In genomic region chr9:107335909-107336308, GRCm38 (mm10) we compare ENCODE assay signal across 9 mouse cellular contexts. TPM values are rescaled to one million over a fixed set of nuclear protein-coding genes. Genes with fewer than 3 reads are reported as not detected.
A peak's percentile ranks its signal among the peaks of the same experiment; 100 is the strongest.
DNase-seq lines count a peak whose midpoint lies in the region; ATAC-seq lines count a peak whose summit lies in the region.
"Had no signal": no experiment of that assay in that cellular context is flagged by ENCODE, and none has a peak within 500 bp of the region (broad histone marks: within the 10 kb centered on the region; RNA-seq: fewer than 3 reads in every experiment).

No protein-coding gene starts in this region.

- no peak overlapping the region for H3K4me2 ChIP-seq in hindbrain, embryonic 14.5 days (replicated peaks)
- H3K4me2 ChIP-seq in hindbrain, embryonic 12.5 days (replicated peaks) = no peak overlapping the region

- H3K27me3 ChIP-seq in hindbrain, embryonic 14.5 days (ENCODE audit: control insufficient read depth, insufficient read depth, low read length) = no peaks in the 10 kb centered on the region
- no peaks in the 10 kb centered on the region; the same call in 1 of the 2 replicates for H3K27me3 ChIP-seq in hindbrain, embryonic 12.5 days

- no peak overlapping the region for H3K9ac ChIP-seq in hindbrain, embryonic 14.5 days
- no peak overlapping the region for H3K9ac ChIP-seq in hindbrain, embryonic 12.5 days

- DNase-seq in hindbrain, embryonic 14.5 days (ENCODE audit: low spot score) = peak; percentile 67
- peak; percentile 78 for DNase-seq in NIH3T3 (ENCODE audit: low read depth)
- DNase-seq in cerebellum, adult 8-10 months = peak; percentile 79
- peak; percentile 72 for DNase-seq in gastrocnemius, postnatal 10 days
- peak; percentile 36 for DNase-seq in layer of hippocampus, adult 9-11 months
- peak; percentile 74 to 91 for DNase-seq in spleen, postnatal 4 days (ENCODE audit: low spot score in 2 of 2)

- H3K4me3 ChIP-seq in hindbrain, embryonic 14.5 days (replicated peaks; ENCODE audit: low read length) = no peak overlapping the region
- no peak overlapping the region for H3K4me3 ChIP-seq in hindbrain, embryonic 12.5 days
- H3K4me3 ChIP-seq: erythroblast, embryonic 14.5 days had no signal

- H3K4me1 ChIP-seq in hindbrain, embryonic 14.5 days (replicated peaks; ENCODE audit: control insufficient read depth, insufficient read depth, low read length) = peaks cover 24% of the 10 kb centered on the region
- H3K4me1 ChIP-seq in hindbrain, embryonic 12.5 days = peaks cover 21% of the 10 kb centered on the region

- ATAC-seq in hindbrain, embryonic 14.5 days (ENCODE audit: low FRiP score) = no peak
- ATAC-seq in hindbrain, embryonic 12.5 days (ENCODE audit: low FRiP score) = no peak
- peak; percentile 69 for ATAC-seq in megakaryocyte progenitor cell, adult 5-6 weeks (replicated peaks; ENCODE audit: poor library complexity)

- no peaks in the 10 kb centered on the region for H3K9me3 ChIP-seq in hindbrain, embryonic 14.5 days (ENCODE audit: control insufficient read depth, low read length)
- H3K9me3 ChIP-seq in hindbrain, embryonic 12.5 days (replicated peaks) = no peaks in the 10 kb centered on the region

- 13% methylated on average over 5 of the region's 5 CpGs for WGBS in hindbrain, embryonic 14.5 days
- 14% methylated on average over 5 of the region's 5 CpGs for WGBS in hindbrain, embryonic 12.5 days

- 0 out of 2 replicates have a peak, but pooled peaks cover 9% of the 10 kb centered on the region for H3K36me3 ChIP-seq in hindbrain, embryonic 14.5 days (replicated peaks; ENCODE audit: control insufficient read depth, insufficient read depth)
- H3K36me3 ChIP-seq in hindbrain, embryonic 12.5 days = 0 out of 2 replicates have a peak, but pooled peaks cover 12% of the 10 kb centered on the region

- H3K27ac ChIP-seq in hindbrain, embryonic 14.5 days = no peak overlapping the region
- H3K27ac ChIP-seq in hindbrain, embryonic 12.5 days = no peak overlapping the region

RNA-seq across cellular contexts. Expression of gene Hemk1, which starts 2.2 kb away (rescaled TPM):
- polyA plus RNA-seq in hindbrain, embryonic 14.5 days (2014; fragmentation: Nextera tagmentation; extraction: Ambion mirVana) = 16.7 and 19.1 TPM in 2 replicates
- 12.1 and 14.1 TPM in 2 replicates for polyA plus RNA-seq in hindbrain, embryonic 12.5 days (2016; fragmentation: Nextera tagmentation; extraction: Ambion mirVana)
- total RNA-seq in gastrocnemius, postnatal 10 days (2021) = 10 to 100 TPM; 12.8 to 14.4 TPM
- total RNA-seq in megakaryocyte progenitor cell, adult 5-6 weeks (2015) = 14.5 and 20.2 TPM in 2 replicates
- total RNA-seq in megakaryocyte progenitor cell, adult 5-6 weeks (2017) = 12.0 and 14.0 TPM in 2 replicates

RNA-seq across cellular contexts. Expression of gene 6430571L13Rik, which starts 4.5 kb away (rescaled TPM):
- polyA plus RNA-seq in hindbrain, embryonic 14.5 days (2014; fragmentation: Nextera tagmentation; extraction: Ambion mirVana) = 5.4 and 5.6 TPM in 2 replicates
- polyA plus RNA-seq in hindbrain, embryonic 12.5 days (2016; fragmentation: Nextera tagmentation; extraction: Ambion mirVana) = 3.6 and 4.7 TPM in 2 replicates
- 10 to 100 TPM; 29.4 to 54.7 TPM for total RNA-seq in gastrocnemius, postnatal 10 days (2021)
- total RNA-seq in megakaryocyte progenitor cell, adult 5-6 weeks (2015) = 0.07 TPM in 1 of 2 replicates, not detected in the other
- total RNA-seq in megakaryocyte progenitor cell, adult 5-6 weeks (2017) = 0.08 and 0.17 TPM in 2 replicates
- polyA plus RNA-seq: erythroblast, embryonic 14.5 days had no signal

RNA-seq across cellular contexts. Expression of gene Cish, which starts 40.1 kb away (rescaled TPM):
- 6.0 and 6.7 TPM in 2 replicates for polyA plus RNA-seq in hindbrain, embryonic 14.5 days (2014; fragmentation: Nextera tagmentation; extraction: Ambion mirVana)
- 6.8 and 8.0 TPM in 2 replicates for polyA plus RNA-seq in hindbrain, embryonic 12.5 days (2016; fragmentation: Nextera tagmentation; extraction: Ambion mirVana)
- total RNA-seq in gastrocnemius, postnatal 10 days (2021) = 10 to 100 TPM in 1 of 2 experiments, 1 to 10 TPM in 1; 6.7 to 16.8 TPM
- total RNA-seq in megakaryocyte progenitor cell, adult 5-6 weeks (2015) = 0.51 and 0.86 TPM in 2 replicates
- 0.21 and 0.34 TPM in 2 replicates for total RNA-seq in megakaryocyte progenitor cell, adult 5-6 weeks (2017)

RNA-seq across cellular contexts. Expression of gene Mapkapk3, which starts 46.2 kb away (rescaled TPM):
- polyA plus RNA-seq in hindbrain, embryonic 14.5 days (2014; fragmentation: Nextera tagmentation; extraction: Ambion mirVana) = 1.9 and 2.3 TPM in 2 replicates
- 3.9 and 5.0 TPM in 2 replicates for polyA plus RNA-seq in hindbrain, embryonic 12.5 days (2016; fragmentation: Nextera tagmentation; extraction: Ambion mirVana)
- 10 to 100 TPM; 11.0 to 14.4 TPM for total RNA-seq in gastrocnemius, postnatal 10 days (2021)
- 100 and 115 TPM in 2 replicates for total RNA-seq in megakaryocyte progenitor cell, adult 5-6 weeks (2015)
- total RNA-seq in megakaryocyte progenitor cell, adult 5-6 weeks (2017) = 175 and 186 TPM in 2 replicates

Comparison
In these comparisons a context has a peak if more than half of its experiments do, and no peak if none do; other contexts are left out.
1. RNA of gene 6430571L13Rik, which starts 4.5 kb away (total RNA-seq): 29.4 to 54.7 TPM in gastrocnemius, postnatal 10 days; 0.07 to 0.17 TPM in megakaryocyte progenitor cell, adult 5-6 weeks; every median in the first group is over 10 times any median in the second.
2. RNA of gene Cish, which starts 40.1 kb away (total RNA-seq): 6.7 to 16.8 TPM in gastrocnemius, postnatal 10 days; 0.21 to 0.86 TPM in megakaryocyte progenitor cell, adult 5-6 weeks; every median in the first group is over 4 times any median in the second.
3. Peak in every context shown above with its lines, with median percentiles within 50 percentile points of each other: DNase-seq.